Mouse (Mus musculus) cortical plate, adult 2 months (tissue): ENCODE results near the gene Hk1. TPM values are rescaled to one million over a fixed set of nuclear protein-coding genes. Genes with fewer than 3 reads are reported as not detected.
A peak's percentile ranks its signal among the peaks of the same experiment; 100 is the strongest.

Source experiments
- H3K27ac ChIP-seq: fragments of 200-500 bp; 2 replicates; pipeline ENCODE4 v1.5.1; 2012; ENCODE audit warnings: low read length, control low read depth, inconsistent platforms; ENCODE audit not compliant: insufficient read depth
- H3K4me1 ChIP-seq: fragments of 200-500 bp; 2 replicates; pipeline ENCODE4 v1.6.1; 2011; ENCODE audit warnings: low read length; ENCODE audit not compliant: control insufficient read depth, insufficient read depth
- H3K4me3 ChIP-seq: fragments of 200-500 bp; 2 replicates; pipeline ENCODE4 v1.5.1; 2011; ENCODE audit warnings: mild to moderate bottlenecking, low read length, control low read depth; ENCODE audit not compliant: insufficient read depth
- CTCF ChIP-seq: fragments of 200-500 bp; IDR thresholded peaks from 2 replicates; pipeline ENCODE4 v1.5.1; 2011; ENCODE audit warnings: mild to moderate bottlenecking, control low read depth, low read length; ENCODE audit not compliant: insufficient read depth; ENCODE audit errors: extremely low read depth
- POLR2A ChIP-seq: fragments of 200-500 bp; IDR thresholded peaks from 2 replicates; pipeline ENCODE4 v1.6.1; 2011; ENCODE audit warnings: mild to moderate bottlenecking, low read length, control low read depth; ENCODE audit not compliant: insufficient read depth; ENCODE audit errors: extremely low read depth
- polyA plus RNA-seq: library from polyadenylated mRNA; depleted of rRNA; stranded (reverse); fragments of >200 nt; gene quantifications from 2 replicates; pipeline ENCODE4 v1.2.3, GENCODE M21; 2012; rRNA removed

Gene Hk1
- polyA plus RNA-seq: 223 and 232 TPM in 2 replicates

DNA sequence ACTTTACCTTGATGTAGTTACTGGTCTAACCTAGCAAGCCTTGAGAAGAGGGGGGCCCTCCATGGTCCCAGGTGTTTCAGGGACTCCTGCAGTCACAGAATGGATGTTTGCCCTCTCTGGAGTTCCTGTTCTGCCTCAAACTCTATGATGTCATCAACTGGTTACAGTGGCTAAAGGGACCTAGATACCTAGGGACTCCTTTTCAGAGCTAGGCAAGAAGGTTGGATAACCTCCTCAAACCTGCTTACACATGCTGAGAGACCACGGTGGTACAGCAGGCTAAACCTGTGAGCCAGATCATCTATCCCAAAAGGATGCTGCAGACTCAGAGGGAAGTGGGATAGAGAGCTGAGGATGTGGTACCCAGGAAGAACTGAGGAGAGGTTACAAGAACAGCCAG, at the start of gene Hk1:
Hk1 (minus strand) TSS at position 101 of the 400 bp plus-strand sequence.
- Histone ChIP-seq H3K4me1 (no peaks in the 10 kb centered on the region), H3K4me3 (no peak within 1 kb of the TSS), H3K27ac (no peak within 1 kb of the TSS)
- no peak for TF ChIP-seq POLR2A
- no peak for TF ChIP-seq CTCF

DNA sequence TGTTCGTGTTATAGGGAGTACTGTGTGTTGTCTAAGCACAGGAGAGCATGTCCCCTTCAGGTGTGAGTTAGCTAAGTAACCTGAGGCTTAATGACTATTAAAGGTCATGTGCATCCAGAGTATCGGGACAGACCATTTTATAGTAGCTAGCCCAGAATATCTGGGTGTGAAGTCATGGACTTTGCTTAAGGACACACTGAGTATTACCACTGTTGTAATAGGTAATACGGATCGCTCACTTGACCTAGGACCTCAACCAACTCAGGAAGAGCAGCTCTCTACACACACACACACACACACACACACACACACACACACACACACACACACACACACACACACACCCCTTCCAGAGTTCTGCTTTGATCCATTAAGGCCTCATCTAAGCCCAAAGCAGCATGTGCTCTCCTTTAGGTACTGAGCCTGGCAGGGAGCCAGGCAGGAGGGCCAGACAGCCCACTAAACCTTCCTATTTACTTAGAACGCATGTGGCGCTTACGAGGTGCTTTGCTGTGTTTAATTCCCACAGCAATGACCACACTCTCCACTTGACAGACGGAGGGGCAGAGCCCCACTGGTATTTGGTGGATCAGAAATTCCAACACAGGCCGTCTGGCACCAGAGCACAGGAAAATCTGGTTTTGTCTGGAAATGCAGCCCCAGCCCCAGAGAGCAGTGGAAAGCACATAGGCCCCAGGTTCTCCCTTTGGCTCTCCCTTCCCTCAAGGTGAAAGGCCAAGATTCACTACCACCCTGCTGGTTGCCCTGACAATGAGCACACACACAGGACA, 45.6 kb upstream of the Hk1 start:
- H3K27ac ChIP-seq: no peak overlapping the region
- H3K4me1 ChIP-seq: no peaks in the 10 kb centered on the region
- no peak overlapping the region for H3K4me3 ChIP-seq
- no peak for TF ChIP-seq CTCF
- TF ChIP-seq POLR2A: no peak

DNA sequence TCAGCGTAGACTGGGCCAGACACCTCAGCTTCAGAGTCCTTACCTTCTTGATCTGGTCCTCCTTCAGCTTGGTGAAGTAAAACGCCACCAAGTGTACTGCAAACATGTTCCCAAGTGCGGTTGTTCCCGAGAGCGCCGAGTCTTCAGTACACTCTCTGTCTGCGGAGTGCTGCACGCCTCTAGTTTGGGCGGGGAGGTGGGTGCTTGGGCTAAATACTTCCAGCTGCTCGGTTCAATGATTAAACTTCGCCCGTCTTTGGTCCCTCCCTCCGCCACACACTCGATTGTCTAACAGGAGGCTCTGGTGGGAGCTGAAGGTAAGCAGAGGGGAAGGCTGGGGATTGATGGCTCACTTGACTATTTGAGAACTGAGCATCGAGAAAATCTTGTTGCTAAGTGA, 42.5 kb upstream of the Hk1 start, which contains the start of gene Hkdc1:
Hkdc1 (minus strand) TSS at position 237 of the 400 bp plus-strand sequence.
- no peak for TF ChIP-seq POLR2A
- no peak for TF ChIP-seq CTCF

DNA sequence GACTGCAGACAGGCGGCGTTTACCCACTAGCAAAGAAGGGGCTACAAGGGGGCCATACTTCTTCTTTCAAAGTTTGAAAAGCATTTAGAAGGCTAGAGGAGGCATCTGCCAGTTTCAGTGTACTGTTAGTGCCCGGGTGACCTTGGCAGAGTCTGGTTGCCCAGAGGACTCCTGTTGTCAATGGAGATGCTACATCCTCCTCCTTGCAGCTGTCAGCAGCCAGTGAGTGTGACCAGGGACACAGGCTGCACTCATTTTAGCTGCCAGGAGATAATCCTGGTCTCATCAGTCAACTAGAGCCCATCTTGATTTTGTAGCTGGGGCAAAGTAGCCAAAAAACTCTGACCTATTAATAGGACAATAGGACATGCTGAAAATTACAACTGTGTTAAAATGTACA, 41.4 kb upstream of the Hk1 start:
- Histone ChIP-seq H3K4me1 (no peaks in the 10 kb centered on the region), H3K27ac (no peak overlapping the region), H3K4me3 (no peak overlapping the region)
- TF ChIP-seq CTCF (no peak), POLR2A (no peak)

More for the DNA sequence above, 42.5 kb upstream of the Hk1 start, which contains the start of gene Hkdc1:
- no peak within 1 kb of the TSS for H3K27ac ChIP-seq
- no peak within 1 kb of the TSS for H3K4me3 ChIP-seq
- H3K4me1 ChIP-seq: no peaks in the 10 kb centered on the region

DNA sequence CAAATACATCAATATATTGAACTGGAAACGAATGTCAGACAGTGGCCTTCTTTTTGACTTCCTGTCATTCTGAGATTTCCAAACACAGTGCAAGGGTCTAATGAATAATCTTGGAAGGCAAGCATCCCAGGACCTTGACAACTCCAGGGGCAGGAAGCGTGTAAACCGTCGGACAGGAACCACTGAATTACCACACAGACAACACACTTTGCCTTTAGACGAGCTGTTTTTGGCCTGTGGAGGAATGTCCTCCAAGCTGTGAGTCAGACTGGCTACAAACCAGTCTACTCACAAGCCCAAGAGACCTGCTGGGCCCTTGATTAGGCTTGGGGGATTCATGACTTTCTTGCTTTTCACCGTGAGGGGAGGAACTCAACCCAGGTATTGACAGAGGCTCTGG, 40.7 kb upstream of the Hk1 start:
- Histone ChIP-seq H3K4me3 (no peak overlapping the region), H3K4me1 (no peaks in the 10 kb centered on the region), H3K27ac (no peak overlapping the region)
- TF ChIP-seq CTCF: no peak
- TF ChIP-seq POLR2A: no peak

DNA sequence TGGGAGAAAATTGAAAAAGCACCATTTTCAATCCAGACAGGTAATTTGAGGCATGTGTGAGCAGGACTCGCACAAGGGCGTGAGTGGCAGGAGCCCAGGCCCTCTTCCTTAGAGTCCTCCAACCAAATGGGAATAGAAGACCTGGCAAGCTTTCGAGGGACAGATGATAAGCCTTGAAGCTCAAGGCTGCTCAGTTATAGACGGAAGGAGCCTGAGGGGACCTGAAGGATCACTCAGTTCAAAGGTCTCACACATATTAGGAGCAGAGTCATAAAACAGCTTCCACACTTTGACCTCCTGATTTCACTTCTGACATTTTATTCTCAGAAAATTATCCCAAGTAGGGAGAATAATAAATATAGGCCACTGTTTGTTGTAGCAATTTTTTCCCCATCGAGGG, 39.7 kb upstream of the Hk1 start:
- no peak for TF ChIP-seq CTCF
- no peak for TF ChIP-seq POLR2A
- Histone ChIP-seq H3K4me3 (no peak overlapping the region), H3K4me1 (no peaks in the 10 kb centered on the region), H3K27ac (no peak overlapping the region)

DNA sequence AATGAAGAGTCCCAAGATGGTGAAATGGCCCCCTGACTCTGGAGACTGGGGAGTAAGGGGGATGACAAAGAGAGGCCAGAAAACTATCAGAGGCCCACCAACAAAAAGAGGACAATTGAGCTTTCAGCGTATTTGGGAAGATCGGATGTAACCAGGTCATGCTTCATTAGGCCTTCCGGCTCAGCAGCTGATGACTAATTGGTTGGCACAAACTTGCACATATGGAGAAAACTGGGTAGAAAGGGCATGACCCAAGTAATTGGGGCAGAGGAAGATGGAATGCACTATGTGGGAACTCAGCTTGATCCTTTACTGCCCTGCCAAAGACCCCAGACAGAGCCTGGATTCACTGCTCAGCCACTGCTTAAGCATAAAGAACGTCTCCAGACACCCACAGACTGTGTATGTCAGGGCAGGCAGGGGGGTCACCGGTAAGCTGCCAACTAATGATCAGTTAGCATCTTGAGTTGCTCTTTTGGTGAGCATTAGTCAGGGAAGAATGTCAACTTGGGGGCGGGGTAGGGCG, 39.2 kb upstream of the Hk1 start:
- Histone ChIP-seq H3K4me1 (no peaks in the 10 kb centered on the region), H3K27ac (no peak overlapping the region), H3K4me3 (no peak overlapping the region)
- TF ChIP-seq POLR2A (no peak), CTCF (no peak)

DNA sequence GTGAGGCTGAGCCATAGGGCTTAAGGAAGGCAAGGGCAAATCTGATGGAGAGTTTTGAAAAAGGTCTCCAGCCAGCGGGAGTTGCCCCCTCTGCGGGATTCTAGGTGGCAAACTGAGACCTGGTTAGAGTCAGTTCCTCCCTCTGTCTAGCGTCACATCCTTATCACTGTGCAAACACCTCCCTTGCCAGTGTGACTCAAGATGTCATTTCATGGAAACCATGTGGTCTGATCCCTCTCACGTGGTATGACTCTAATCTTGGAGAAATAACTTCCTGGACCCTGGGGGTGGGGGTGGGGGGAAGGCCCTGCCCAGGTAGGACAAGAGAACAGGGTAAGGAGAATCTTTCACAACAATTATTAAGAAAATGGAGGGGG, 33.9 kb upstream of the Hk1 start:
- TF ChIP-seq CTCF: no peak
- no peak for TF ChIP-seq POLR2A
- H3K4me1 ChIP-seq: no peaks in the 10 kb centered on the region
- no peak overlapping the region for H3K27ac ChIP-seq
- no peak overlapping the region for H3K4me3 ChIP-seq

DNA sequence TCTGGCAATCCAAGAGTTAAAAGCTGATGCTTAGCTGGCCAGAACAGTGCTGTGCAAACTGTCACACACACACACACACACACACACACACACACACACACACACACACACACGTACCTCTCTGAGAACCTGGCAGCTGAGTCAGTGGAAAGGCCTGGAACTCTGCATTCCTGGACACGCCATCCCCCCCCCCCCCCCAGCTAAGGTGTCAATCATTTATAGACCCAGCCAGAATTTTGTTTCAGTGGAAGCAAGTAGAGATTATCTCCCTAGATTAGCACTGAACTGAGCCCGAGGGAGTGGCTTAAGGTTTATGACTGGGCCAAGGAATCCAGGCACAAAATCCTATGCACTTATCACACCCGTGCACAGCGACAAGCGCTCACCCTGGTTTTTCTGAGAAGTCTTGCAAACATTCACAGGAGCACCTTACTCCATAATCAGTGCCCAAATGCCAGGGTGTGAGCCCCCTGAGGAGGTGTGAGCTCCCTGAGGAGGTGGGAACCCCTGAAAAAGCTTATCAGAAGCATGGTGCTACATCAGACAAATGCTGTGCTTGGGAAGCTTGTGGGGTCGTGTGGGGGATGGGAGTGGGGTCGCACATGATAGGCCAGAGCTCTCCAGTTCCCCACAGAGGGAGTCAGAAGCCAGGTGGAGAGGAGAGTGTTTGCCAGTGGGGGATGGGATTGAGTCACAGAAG, 33.3 kb upstream of the Hk1 start:
- Histone ChIP-seq H3K4me1 (no peaks in the 10 kb centered on the region), H3K27ac (peak overlapping the region; percentile 61; the same call in 1 of the 2 replicates), H3K4me3 (no peak overlapping the region)
- no peak for TF ChIP-seq POLR2A
- TF ChIP-seq CTCF: no peak
